Mouse (Mus musculus) macrophage (primary cell): Measurements from ENCODE around the gene Ntng1. TPM values are rescaled to one million over a fixed set of nuclear protein-coding genes. Genes with fewer than 3 reads are reported as not detected.
A peak's percentile ranks its signal among the peaks of the same experiment; 100 is the strongest.

Experiments used
- H3K27ac ChIP-seq: fragments of 350-480 bp; formaldehyde crosslinking; 2 replicates; pipeline ENCODE4 v1.9.0; 2021
- H3K36me3 ChIP-seq: fragments of 350-480 bp; formaldehyde crosslinking; 2 replicates; pipeline ENCODE4 v1.9.0; 2021; ENCODE audit errors: inconsistent target
- H3K4me3 ChIP-seq: fragments of 350-480 bp; formaldehyde crosslinking; 2 replicates; pipeline ENCODE4 v1.9.0; 2021; ENCODE audit errors: inconsistent target
- H3K79me2 ChIP-seq: fragments of 350-480 bp; formaldehyde crosslinking; 2 replicates; pipeline ENCODE4 v1.9.0; 2021; ENCODE audit errors: inconsistent target
- WGBS: methylation state at CpG from one replicate; pipeline ENCODE4 v1.1.7; 2026; ENCODE audit warnings: inconsistent platforms; ENCODE audit not compliant: missing documents; 5-methylcytosine and 5-hydroxymethylcytosine counted together
- polyA plus RNA-seq: library from polyadenylated mRNA; stranded (reverse); fragments of 250-400 nt; gene quantifications from 3 replicates; pipeline ENCODE4 v1.2.4, GENCODE M21; 2018; ENCODE audit warnings: inconsistent platforms
- total RNA-seq, 78 experiments: library from RNA; depleted of rRNA; stranded (reverse); fragments of 250-400 nt; gene quantifications; 1 replicate in 9 of 78; 2 replicates in 24 of 78; 3 replicates in 43 of 78; 4 replicates in 2 of 78; pipeline ENCODE4 v1.2.4; 2018; ENCODE audit warnings: inconsistent platforms in 56 of 78

Ntng1 gene
- total RNA-seq (2018; cell fraction: chromatin; rRNA removed) = under 1 TPM in 1 of 26 experiments, not detected in 25; 0.13 TPM
- not detected for total RNA-seq (2018; cell fraction: cytosol; rRNA removed)
- total RNA-seq (2018; cell fraction: nucleus; rRNA removed) = not detected
- polyA plus RNA-seq = not detected in 3 replicates

DNA sequence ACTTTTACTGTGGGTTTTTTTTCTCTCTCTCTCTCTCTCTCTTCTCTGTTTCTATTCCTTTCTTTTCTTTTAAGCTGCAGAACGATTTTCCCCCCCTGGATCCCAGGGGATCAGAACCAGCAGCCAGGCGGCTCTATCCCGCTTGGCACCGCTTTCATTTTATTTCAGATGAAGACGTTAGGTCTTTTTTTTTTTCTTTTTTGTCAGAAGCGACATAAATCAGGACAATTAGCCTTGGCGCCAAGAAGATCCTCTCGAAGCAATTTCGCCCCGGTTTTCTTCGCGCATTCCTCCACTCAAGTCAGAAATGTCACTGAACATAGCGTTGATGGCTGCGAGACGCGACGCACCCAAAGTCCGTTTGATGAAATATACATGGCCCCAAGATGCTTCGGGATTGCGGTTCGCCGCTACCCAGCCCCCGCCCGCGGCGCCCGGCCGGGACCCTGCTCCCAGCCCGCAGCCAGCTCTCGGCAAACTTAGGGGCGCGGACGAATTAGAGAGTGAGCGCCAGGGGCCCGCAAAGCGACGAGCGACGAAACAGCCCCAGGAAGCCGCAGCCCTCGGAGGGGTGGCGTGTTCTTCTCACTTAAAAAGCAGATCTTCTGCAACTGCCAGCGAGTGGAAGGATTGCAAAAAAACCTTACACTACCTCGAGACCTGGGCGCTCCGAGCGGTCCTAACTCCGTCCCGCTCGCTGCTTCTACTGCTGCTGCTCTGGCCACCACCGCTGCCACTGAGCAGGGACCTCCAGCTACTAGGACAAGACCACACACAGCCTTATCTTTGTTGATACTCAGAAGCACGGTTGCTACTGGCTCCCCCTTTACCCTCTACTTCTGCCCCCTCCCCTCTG lies at the start of gene Ntng1:
TSS of gene Ntng1 (minus strand) at position 806 of the 856 bp plus-strand sequence.
- no peaks in the 10 kb centered on the region for H3K79me2 ChIP-seq
- 1% methylated on average over 49 of the region's 52 CpGs for WGBS
- peak within 1 kb of the TSS; percentile 21; the same call in 1 of the 2 replicates for H3K4me3 ChIP-seq
- no peak within 1 kb of the TSS for H3K27ac ChIP-seq
- no peaks in the 10 kb centered on the region for H3K36me3 ChIP-seq

- Histone ChIP-seq H3K36me3 (no peaks in the 10 kb centered on the region), H3K4me3 (no peak overlapping the region), H3K27ac (no peak overlapping the region), H3K79me2 (no peaks in the 10 kb centered on the region)
- 87% methylated on average over 5 of the region's 5 CpGs for WGBS
Observed at GRCm38 (mm10) chr3:110187401-110187948, 43.7 kb upstream of the Ntng1 start.

DNA sequence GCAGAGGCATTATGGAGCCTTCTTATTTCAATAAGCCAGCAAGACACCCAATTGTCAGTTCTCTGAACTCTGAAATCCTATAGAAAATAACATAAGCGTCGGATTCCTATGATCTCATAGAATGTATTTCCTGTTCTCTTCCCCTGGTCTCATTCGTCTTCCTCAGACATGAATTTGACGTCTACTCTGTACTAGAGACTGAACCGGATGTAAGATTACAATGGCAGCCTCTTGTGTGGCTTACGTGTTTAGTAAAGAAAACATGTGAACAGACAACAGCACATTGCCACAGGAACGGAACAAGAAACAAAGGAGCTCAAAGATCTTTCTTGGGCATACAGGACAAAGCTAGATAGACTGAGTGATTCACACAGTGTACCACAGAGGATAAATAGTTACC lies 5.3 kb upstream of the Ntng1 start:
- no peak overlapping the region for H3K27ac ChIP-seq
- WGBS = 33% methylated on average over 7 of the region's 7 CpGs
- H3K79me2 ChIP-seq = no peaks in the 10 kb centered on the region
- H3K36me3 ChIP-seq = no peaks in the 10 kb centered on the region
- no peak overlapping the region for H3K4me3 ChIP-seq

- H3K36me3 ChIP-seq = no peaks in the 10 kb centered on the region
- whole genome bisulfite sequencing = 78% methylated on average over 6 of the region's 6 CpGs
- no peak overlapping the region for H3K27ac ChIP-seq
- no peaks in the 10 kb centered on the region for H3K79me2 ChIP-seq
- H3K4me3 ChIP-seq = no peak overlapping the region
Observed at GRCm38 (mm10) chr3:110144301-110145055, 667 bp upstream of the Ntng1 start.

GRCm38 (mm10) chr3:110142314-110143205 lies 1.3 kb downstream of the Ntng1 start:
- no peaks in the 10 kb centered on the region for H3K79me2 ChIP-seq
- 3% methylated on average over 72 of the region's 77 CpGs for WGBS
- no peak overlapping the region for H3K27ac ChIP-seq
- peak overlapping the region; percentile 21; the same call in 1 of the 2 replicates for H3K4me3 ChIP-seq
- H3K36me3 ChIP-seq = no peaks in the 10 kb centered on the region

- H3K4me3 ChIP-seq = no peak overlapping the region
- WGBS = 11% methylated on average over 13 of the region's 13 CpGs
Observed at GRCm38 (mm10) chr3:110141351-110142302, 2.2 kb downstream of the Ntng1 start.

GRCm38 (mm10) chr3:110136115-110136514 lies 7.7 kb downstream of the Ntng1 start:
- Histone ChIP-seq H3K36me3 (no peaks in the 10 kb centered on the region), H3K4me3 (no peak overlapping the region), H3K27ac (no peak overlapping the region), H3K79me2 (no peaks in the 10 kb centered on the region)
- 58% methylated on average over 1 of the region's 1 CpGs for WGBS

More at GRCm38 (mm10) chr3:110141351-110142302, 2.2 kb downstream of the Ntng1 start:
- Histone ChIP-seq H3K79me2 (no peaks in the 10 kb centered on the region), H3K36me3 (no peaks in the 10 kb centered on the region), H3K27ac (no peak overlapping the region)

DNA sequence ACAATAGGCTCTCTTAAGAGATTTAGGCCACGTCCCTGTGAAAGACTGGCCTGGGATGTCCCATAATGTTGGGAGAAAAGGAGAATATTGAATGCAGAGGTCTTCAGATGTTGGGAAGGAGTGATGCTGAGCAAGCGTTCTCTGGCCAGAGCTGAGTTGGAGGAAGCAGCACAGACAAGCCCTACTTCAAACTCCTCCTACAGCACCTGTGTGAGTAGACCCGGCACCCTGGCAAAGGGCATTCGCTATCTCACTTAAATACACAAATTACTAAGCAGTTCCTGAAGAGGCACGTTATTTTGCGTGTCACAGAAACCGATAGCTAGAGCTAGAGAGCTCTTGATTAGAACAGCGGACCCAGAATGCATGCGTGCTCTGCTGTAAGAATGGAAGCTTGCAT lies 10.7 kb downstream of the Ntng1 start:
- WGBS = 89% methylated on average over 9 of the region's 9 CpGs
- Histone ChIP-seq H3K27ac (no peak overlapping the region), H3K4me3 (no peak overlapping the region), H3K79me2 (no peaks in the 10 kb centered on the region), H3K36me3 (no peaks in the 10 kb centered on the region)

DNA sequence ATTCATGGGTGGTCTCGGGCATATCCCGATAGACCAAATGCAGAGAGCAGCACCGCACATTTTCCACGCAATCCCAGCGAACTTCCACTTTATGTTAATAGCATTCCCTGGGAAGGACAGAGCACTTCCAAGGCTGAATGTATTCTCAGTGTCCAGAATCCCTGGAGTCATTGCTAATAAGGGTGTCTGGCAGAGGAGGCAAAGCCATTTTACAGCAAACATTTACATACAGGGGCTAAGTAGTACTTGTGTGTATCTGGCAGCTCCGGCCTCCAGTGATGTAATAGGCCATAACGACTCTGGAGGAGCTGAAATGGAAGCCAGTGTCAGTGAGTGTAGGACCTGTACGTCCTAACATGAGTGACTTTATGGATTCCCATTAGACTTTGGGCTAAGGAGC lies 11.5 kb downstream of the Ntng1 start:
- 89% methylated on average over 8 of the region's 8 CpGs for WGBS
- Histone ChIP-seq H3K4me3 (no peak overlapping the region), H3K36me3 (no peaks in the 10 kb centered on the region), H3K27ac (no peak overlapping the region), H3K79me2 (no peaks in the 10 kb centered on the region)

DNA sequence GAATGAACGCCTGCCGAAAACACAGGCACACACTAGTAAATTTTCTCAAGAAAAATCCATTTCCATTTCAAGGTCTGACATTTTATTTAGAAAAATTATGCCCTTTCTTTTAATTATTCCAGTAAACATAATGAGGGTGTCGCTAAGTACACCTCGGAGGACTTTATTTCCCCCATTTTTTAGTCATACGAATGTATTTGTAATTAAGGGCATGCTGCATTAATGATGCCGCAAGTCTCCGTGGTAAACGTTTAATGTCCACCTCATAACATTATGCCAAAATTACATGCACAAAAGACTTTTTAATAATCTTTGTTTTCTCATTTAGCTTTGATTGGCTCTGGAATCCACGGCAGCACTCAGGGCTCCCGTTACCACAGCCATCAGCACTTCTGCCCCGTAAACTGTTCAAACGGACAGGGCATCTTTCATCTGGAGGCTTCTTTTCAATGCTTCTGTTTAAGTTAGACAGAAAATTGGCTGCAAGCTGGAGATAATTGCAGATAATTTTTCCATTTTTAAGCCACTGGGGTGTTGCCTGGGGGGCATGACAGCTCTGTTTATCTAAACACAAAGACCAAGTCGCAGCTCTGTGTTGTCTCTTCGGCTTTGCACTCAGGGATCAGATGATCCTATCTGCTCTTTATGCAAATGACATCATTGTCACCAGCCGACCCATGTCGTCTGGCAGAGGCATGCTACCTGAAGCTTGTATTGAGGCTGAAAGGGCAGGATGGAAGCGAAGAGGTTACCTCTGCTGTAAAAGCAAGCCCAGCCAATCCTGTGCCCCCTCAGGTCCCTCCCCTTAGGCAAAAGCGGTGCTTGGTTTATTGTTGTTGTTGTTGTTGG lies 12.5 kb downstream of the Ntng1 start:
- H3K4me3 ChIP-seq = no peak overlapping the region
- no peaks in the 10 kb centered on the region for H3K79me2 ChIP-seq
- H3K27ac ChIP-seq = no peak overlapping the region
- no peaks in the 10 kb centered on the region for H3K36me3 ChIP-seq
- 81% methylated on average over 18 of the region's 18 CpGs for WGBS

DNA sequence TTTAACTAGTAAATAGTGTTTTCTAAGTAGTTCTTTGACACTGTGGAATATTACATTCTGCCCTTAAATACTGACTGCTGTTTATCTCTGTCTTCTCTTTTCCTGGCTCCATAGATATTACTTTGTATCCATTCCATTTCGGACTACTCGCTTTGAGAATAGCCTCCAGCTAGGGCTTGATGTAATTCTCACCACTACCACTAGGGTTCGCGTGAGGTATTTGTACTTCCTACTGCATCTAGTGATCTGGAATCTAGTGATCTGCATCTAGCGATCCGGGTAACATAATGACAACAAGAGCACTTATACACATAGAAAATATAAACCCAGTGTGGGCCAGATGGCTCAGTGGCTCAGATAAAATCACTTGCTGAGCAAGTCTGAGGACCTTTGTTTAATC lies 14.2 kb downstream of the Ntng1 start:
- Histone ChIP-seq H3K79me2 (no peaks in the 10 kb centered on the region), H3K4me3 (no peak overlapping the region), H3K36me3 (no peaks in the 10 kb centered on the region), H3K27ac (no peak overlapping the region)
- 73% methylated on average over 6 of the region's 6 CpGs for WGBS

GRCm38 (mm10) chr3:110105982-110106381 lies 37.8 kb downstream of the Ntng1 start:
- Histone ChIP-seq H3K4me3 (no peak overlapping the region), H3K79me2 (no peaks in the 10 kb centered on the region), H3K27ac (no peak overlapping the region), H3K36me3 (no peaks in the 10 kb centered on the region)
- WGBS = 65% methylated on average over 2 of the region's 2 CpGs
